Mouse (Mus musculus): ENCODE data around the gene Utf1. TPM values are rescaled to one million over a fixed set of nuclear protein-coding genes. Genes with fewer than 3 reads are reported as not detected.

The Utf1 gene
- total and polyA plus RNA-seq, 3 experiments = not detected

DNA sequence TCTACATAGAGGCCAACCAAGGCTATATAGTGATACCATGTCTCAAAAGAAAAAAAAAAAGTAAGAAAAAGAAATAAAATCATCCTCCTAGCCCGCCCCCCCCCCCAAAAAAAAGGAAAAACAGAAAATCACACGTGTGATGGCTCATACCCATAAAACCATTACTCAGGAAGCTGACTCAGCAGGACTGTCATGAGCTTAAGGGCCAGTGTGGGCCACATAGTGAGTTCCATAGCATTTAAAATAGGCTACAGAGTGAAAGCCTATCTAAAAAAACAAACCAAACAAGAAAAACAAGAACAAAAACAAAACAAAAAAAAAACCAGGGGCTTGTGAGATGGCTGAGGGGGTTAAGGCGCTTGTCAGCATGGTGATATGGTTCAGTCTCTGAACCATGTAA is 37.2 kb downstream of the Utf1 start:
- no peak overlapping the region for H3K27ac ChIP-seq (ENCODE audit: insufficient read depth, low read depth)
- no peak overlapping the region for H3K4me3 ChIP-seq (replicated peaks in 1 of 3; ENCODE audit: low read depth in 2 of 3, low read length in 2 of 3, poor library complexity in 1 of 3)
- H3K9me3 ChIP-seq (replicated peaks; ENCODE audit: low read length) = no peaks in the 10 kb centered on the region
- in situ Hi-C loops (cut with MboI; ENCODE audit: low pct_ligation_motif_present, low pct_unique_long_range_greater_than_20kb, low sequenced_read_pairs) (no loop called here), dilution Hi-C loops (cut with MboI; ENCODE audit: extremely low pct_ligation_motif_present, extremely low pct_unique_long_range_greater_than_20kb, low sequenced_read_pairs) (no loop called here)
- no peaks in the 10 kb centered on the region for H3K79me2 ChIP-seq (replicated peaks; ENCODE audit: control insufficient read depth, extremely low read depth, insufficient read depth, poor library complexity, severe bottlenecking)
- no peak overlapping the region for H3K9ac ChIP-seq (ENCODE audit: insufficient read depth, low read depth)
- peaks cover 57 to 70% of the 10 kb centered on the region in 2 experiments for H3K36me3 ChIP-seq (replicated peaks in 1 of 2; ENCODE audit: control insufficient read depth in 1 of 2, insufficient read depth in 1 of 2, low read length in 1 of 2)
- H3K27me3 ChIP-seq (replicated peaks) = no peaks in the 10 kb centered on the region
- no peak overlapping the region for H3K4me2 ChIP-seq (ENCODE audit: insufficient read depth, low read depth, poor library complexity, severe bottlenecking)
- no peak for DNase-seq (ENCODE audit: extremely low read depth)
- peaks cover 3 to 58% of the 10 kb centered on the region in 2 experiments; a peak in 3 of 4 replicates for H3K4me1 ChIP-seq (ENCODE audit: control insufficient read depth in 1 of 2, insufficient read depth in 2 of 2)
- TF ChIP-seq MAFK (IDR thresholded peaks at IDR 0.05; ENCODE audit: insufficient replicate concordance, low read length) (peak; percentile 73; the same call in 1 of the 2 replicates), EP300 (IDR thresholded peaks at IDR 0.05; ENCODE audit: low read length) (no peak)

DNA sequence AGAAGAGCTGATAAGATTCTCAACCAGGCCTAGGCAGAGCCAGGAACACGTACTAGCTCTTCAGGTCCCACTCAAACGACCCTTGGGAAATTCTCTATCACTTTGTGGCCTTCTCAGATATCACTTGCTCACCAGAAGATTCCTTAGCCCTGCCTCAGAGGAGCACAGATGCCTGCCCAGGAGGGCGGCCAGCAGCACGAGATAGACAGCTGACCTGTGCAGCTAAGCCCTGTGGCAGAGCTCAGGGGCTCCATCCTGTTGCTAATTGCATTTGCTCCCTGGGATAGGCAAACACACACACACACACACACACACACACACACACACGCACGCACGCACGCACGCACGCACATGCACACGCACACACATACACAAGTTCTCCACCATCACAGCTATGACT is 38.5 kb downstream of the Utf1 start:
- dilution Hi-C loops (cut with MboI; ENCODE audit: extremely low pct_ligation_motif_present, extremely low pct_unique_long_range_greater_than_20kb, low sequenced_read_pairs) (no loop called here), in situ Hi-C loops (cut with MboI; ENCODE audit: low pct_ligation_motif_present, low pct_unique_long_range_greater_than_20kb, low sequenced_read_pairs) (no loop called here)
- Histone ChIP-seq H3K27ac (ENCODE audit: insufficient read depth, low read depth) (no peak overlapping the region), H3K36me3 (replicated peaks in 1 of 2; ENCODE audit: control insufficient read depth in 1 of 2, insufficient read depth in 1 of 2, low read length in 1 of 2) (peaks cover 70 to 82% of the 10 kb centered on the region in 2 experiments), H3K4me1 (ENCODE audit: control insufficient read depth in 1 of 2, insufficient read depth in 2 of 2) (peaks cover 3 to 58% of the 10 kb centered on the region in 2 experiments; a peak in 3 of 4 replicates), H3K9ac (ENCODE audit: insufficient read depth, low read depth) (no peak overlapping the region), H3K4me2 (ENCODE audit: insufficient read depth, low read depth, poor library complexity, severe bottlenecking) (no peak overlapping the region), H3K4me3 (replicated peaks in 1 of 3; ENCODE audit: low read depth in 2 of 3, low read length in 2 of 3, poor library complexity in 1 of 3) (no peak overlapping the region), H3K79me2 (replicated peaks; ENCODE audit: control insufficient read depth, extremely low read depth, insufficient read depth, poor library complexity, severe bottlenecking) (no peaks in the 10 kb centered on the region), H3K9me3 (replicated peaks; ENCODE audit: low read length) (no peaks in the 10 kb centered on the region), H3K27me3 (replicated peaks) (no peaks in the 10 kb centered on the region)
- DNase-seq (ENCODE audit: extremely low read depth) = no peak
- TF ChIP-seq NRF1 (IDR thresholded peaks at IDR 0.05; ENCODE audit: low read depth, low read length) = no peak
- TF ChIP-seq E2F4 (IDR thresholded peaks at IDR 0.05; ENCODE audit: insufficient replicate concordance, low read depth, low read length) = no peak
- TF ChIP-seq MYC (IDR thresholded peaks at IDR 0.05; ENCODE audit: low read depth, low read length) = no peak
- TF ChIP-seq ZMIZ1 (IDR thresholded peaks at IDR 0.05; ENCODE audit: low read depth, low read length) = no peak
- TF ChIP-seq RCOR1 (conservative IDR thresholded peaks at IDR 0.05; ENCODE audit: low read depth, low read length) = no peak
- TF ChIP-seq MAX (IDR thresholded peaks at IDR 0.05; ENCODE audit: low read length) = no peak
- no peak for TF ChIP-seq POLR2AphosphoS2 (IDR thresholded peaks at IDR 0.05; ENCODE audit: low read depth, low read length)
- no peak for TF ChIP-seq MAFK (IDR thresholded peaks at IDR 0.05; ENCODE audit: insufficient replicate concordance, low read length)
- no peak for TF ChIP-seq ELF1 (IDR thresholded peaks at IDR 0.05; ENCODE audit: low read depth, low read length)
- no peak for TF ChIP-seq CTCF (conservative IDR thresholded peaks at IDR 0.05 in 1 of 2, IDR thresholded peaks at IDR 0.05 in 1 of 2; ENCODE audit: low read depth in 2 of 2, low read length in 2 of 2)
- no peak for TF ChIP-seq JUN (IDR thresholded peaks at IDR 0.05; ENCODE audit: insufficient read depth, low read depth, low read length)
- TF ChIP-seq CHD2 (IDR thresholded peaks at IDR 0.05; ENCODE audit: low read length) = no peak
- no peak for TF ChIP-seq SMC3 (IDR thresholded peaks at IDR 0.05; ENCODE audit: low read depth, low read length)
- TF ChIP-seq RAD21 (IDR thresholded peaks at IDR 0.05; ENCODE audit: low read depth, low read length) = no peak
- TF ChIP-seq ZNF384 (IDR thresholded peaks at IDR 0.05; ENCODE audit: low read depth, low read length) = no peak
- TF ChIP-seq USF2 (conservative IDR thresholded peaks at IDR 0.05; ENCODE audit: low read depth, low read length) = no peak
- no peak for TF ChIP-seq GABPA (IDR thresholded peaks at IDR 0.05; ENCODE audit: insufficient replicate concordance, low read depth, low read length)
- no peak for TF ChIP-seq BHLHE40 (IDR thresholded peaks at IDR 0.05; ENCODE audit: low read depth, low read length)
- no peak for TF ChIP-seq MAZ (IDR thresholded peaks at IDR 0.05; ENCODE audit: low read depth, low read length)
- TF ChIP-seq MXI1 (IDR thresholded peaks at IDR 0.05; ENCODE audit: low read depth, low read length) = no peak
